In genomic region chr13:96434899-96435331, GRCm38 (mm10) we compare ENCODE assay signal across 13 mouse cellular contexts. TPM values are rescaled to one million over a fixed set of nuclear protein-coding genes. Genes with fewer than 3 reads are reported as not detected.
DNase-seq lines count a peak whose midpoint lies in the region; ATAC-seq and TF ChIP-seq lines count a peak whose summit lies in the region.
"Had no signal": no experiment of that assay in that cellular context is flagged by ENCODE, and none has a peak within 500 bp of the region (broad histone marks: within the 10 kb centered on the region; RNA-seq: fewer than 3 reads in every experiment).

No protein-coding gene starts in this region.

- TF ChIP-seq CTCF in kidney, postnatal 0 days (IDR thresholded peaks at IDR 0.05; ENCODE audit: low read depth), result no peak

- no peak for ATAC-seq in hindbrain, embryonic 11.5 days (ENCODE audit: low FRiP score)
- ATAC-seq in hindbrain, embryonic 12.5 days (ENCODE audit: low FRiP score), result no peak
- ATAC-seq in embryonic facial prominence, embryonic 12.5 days (ENCODE audit: insufficient number of reproducible peaks, insufficient read depth, low FRiP score, low TSS enrichment), result peak; percentile 71
- no peak for ATAC-seq in kidney, postnatal 0 days (replicated peaks; ENCODE audit: low FRiP score, low read depth)

- DNase-seq in hindbrain, embryonic 11.5 days (ENCODE audit: low spot score), result peak; percentile 27
- DNase-seq in 416B (ENCODE audit: low read depth), result peak; percentile 11
- peak; percentile 56 for DNase-seq in kidney, postnatal 0 days (ENCODE audit: low spot score)
- DNase-seq in right cerebral cortex, postnatal 36 days (ENCODE audit: low spot score in 2 of 2), result no peak
- DNase-seq in urinary bladder, postnatal 10 days (ENCODE audit: low spot score), result no peak
- DNase-seq in frontal cortex, postnatal 25 days (ENCODE audit: low spot score in 2 of 2), result no peak
- DNase-seq: adrenal gland, postnatal 25 days; spleen, adult 18-20 months had no signal

- 61% methylated on average over 5 of the region's 5 CpGs for WGBS in hindbrain, embryonic 11.5 days
- WGBS in hindbrain, embryonic 12.5 days, result 56% methylated on average over 5 of the region's 5 CpGs
- 39% methylated on average over 5 of the region's 5 CpGs for WGBS in embryonic facial prominence, embryonic 12.5 days
- 24% methylated on average over 5 of the region's 5 CpGs for WGBS in kidney, postnatal 0 days

- H3K9me3 ChIP-seq in hindbrain, embryonic 11.5 days (ENCODE audit: control insufficient read depth, low read length), result no peaks in the 10 kb centered on the region
- H3K9me3 ChIP-seq in hindbrain, embryonic 12.5 days (replicated peaks), result no peaks in the 10 kb centered on the region
- no peaks in the 10 kb centered on the region for H3K9me3 ChIP-seq in embryonic facial prominence, embryonic 12.5 days
- no peaks in the 10 kb centered on the region for H3K9me3 ChIP-seq in kidney, postnatal 0 days (replicated peaks; ENCODE audit: low read length)
- H3K9me3 ChIP-seq: hindbrain, embryonic 15.5 days; limb, embryonic 15.5 days had no signal

- no peak overlapping the region for H3K4me3 ChIP-seq in hindbrain, embryonic 11.5 days (ENCODE audit: low read depth, low read length)
- H3K4me3 ChIP-seq in hindbrain, embryonic 12.5 days, result no peak overlapping the region
- H3K4me3 ChIP-seq in embryonic facial prominence, embryonic 12.5 days, result no peak overlapping the region
- no peak overlapping the region for H3K4me3 ChIP-seq in kidney, postnatal 0 days (replicated peaks; ENCODE audit: low read depth, low read length)
- H3K4me3 ChIP-seq: erythroblast, embryonic 14.5 days; hindbrain, embryonic 15.5 days; limb, embryonic 15.5 days had no signal

- no peak overlapping the region for H3K9ac ChIP-seq in hindbrain, embryonic 11.5 days (ENCODE audit: low read depth, low read length)
- no peak overlapping the region for H3K9ac ChIP-seq in hindbrain, embryonic 12.5 days
- H3K9ac ChIP-seq in embryonic facial prominence, embryonic 12.5 days, result no peak overlapping the region
- no peak overlapping the region for H3K9ac ChIP-seq in kidney, postnatal 0 days (ENCODE audit: low read depth, low read length)
- H3K9ac ChIP-seq: hindbrain, embryonic 15.5 days; limb, embryonic 15.5 days had no signal

- H3K27me3 ChIP-seq in hindbrain, embryonic 11.5 days (ENCODE audit: control insufficient read depth, insufficient read depth, low read length), result no peaks in the 10 kb centered on the region
- H3K27me3 ChIP-seq in hindbrain, embryonic 12.5 days, result no peaks in the 10 kb centered on the region
- H3K27me3 ChIP-seq in embryonic facial prominence, embryonic 12.5 days, result no peaks in the 10 kb centered on the region
- no peaks in the 10 kb centered on the region for H3K27me3 ChIP-seq in kidney, postnatal 0 days (ENCODE audit: insufficient read depth, low read length)
- H3K27me3 ChIP-seq: hindbrain, embryonic 15.5 days; limb, embryonic 15.5 days had no signal

- H3K4me2 ChIP-seq in hindbrain, embryonic 11.5 days (replicated peaks; ENCODE audit: low read depth, low read length), result no peak overlapping the region
- H3K4me2 ChIP-seq in hindbrain, embryonic 12.5 days (replicated peaks), result no peak overlapping the region
- H3K4me2 ChIP-seq in embryonic facial prominence, embryonic 12.5 days (replicated peaks), result peak overlapping the region; percentile 19; the same call in 1 of the 2 replicates
- no peak overlapping the region for H3K4me2 ChIP-seq in kidney, postnatal 0 days (ENCODE audit: low read length)
- H3K4me2 ChIP-seq: limb, embryonic 15.5 days had no signal

- no peak overlapping the region for H3K27ac ChIP-seq in hindbrain, embryonic 11.5 days (ENCODE audit: low read depth, low read length)
- no peak overlapping the region for H3K27ac ChIP-seq in hindbrain, embryonic 12.5 days
- peak overlapping the region; percentile 63 for H3K27ac ChIP-seq in embryonic facial prominence, embryonic 12.5 days
- H3K27ac ChIP-seq in kidney, postnatal 0 days, result 0 out of 2 replicates have a peak overlapping the region, but pooled peaks have one; percentile 32
- H3K27ac ChIP-seq: hindbrain, embryonic 15.5 days; limb, embryonic 15.5 days had no signal

- no peaks in the 10 kb centered on the region for H3K36me3 ChIP-seq in hindbrain, embryonic 11.5 days (ENCODE audit: control insufficient read depth, insufficient read depth, low read length)
- no peaks in the 10 kb centered on the region for H3K36me3 ChIP-seq in hindbrain, embryonic 12.5 days
- H3K36me3 ChIP-seq in embryonic facial prominence, embryonic 12.5 days, result no peaks in the 10 kb centered on the region
- H3K36me3 ChIP-seq in kidney, postnatal 0 days (ENCODE audit: insufficient read depth, low read length), result no peaks in the 10 kb centered on the region
- H3K36me3 ChIP-seq: hindbrain, embryonic 15.5 days; limb, embryonic 15.5 days had no signal

- H3K4me1 ChIP-seq in hindbrain, embryonic 11.5 days (replicated peaks; ENCODE audit: control insufficient read depth, insufficient read depth, low read length), result no peaks in the 10 kb centered on the region
- H3K4me1 ChIP-seq in hindbrain, embryonic 12.5 days, result peaks cover 5% of the 10 kb centered on the region; the same call in 1 of the 2 replicates
- H3K4me1 ChIP-seq in embryonic facial prominence, embryonic 12.5 days, result peaks cover 18% of the 10 kb centered on the region
- peaks cover 21% of the 10 kb centered on the region; the same call in 1 of the 2 replicates for H3K4me1 ChIP-seq in kidney, postnatal 0 days (replicated peaks; ENCODE audit: insufficient read depth, low read length)
- H3K4me1 ChIP-seq: hindbrain, embryonic 15.5 days had no signal

RNA-seq across cellular contexts. Expression of gene Ankdd1b, which starts 36.1 kb away (rescaled TPM):
- not detected in 2 replicates for polyA plus RNA-seq in hindbrain, embryonic 11.5 days (2014; fragmentation: Nextera tagmentation; extraction: Ambion mirVana)
- polyA plus RNA-seq in hindbrain, embryonic 12.5 days (2016; fragmentation: Nextera tagmentation; extraction: Ambion mirVana), result 0.21 TPM in 1 of 2 replicates, not detected in the other
- polyA plus RNA-seq in embryonic facial prominence, embryonic 12.5 days (2016; fragmentation: Nextera tagmentation; extraction: Ambion mirVana), result 0.09 TPM in 1 of 2 replicates, not detected in the other
- 0.22 and 0.32 TPM in 2 replicates for polyA plus RNA-seq in kidney, postnatal 0 days (2015; fragmentation: Nextera tagmentation; extraction: Ambion mirVana)
- polyA plus RNA-seq: hindbrain, embryonic 15.5 days had no signal

RNA-seq across cellular contexts. Expression of gene Poc5, which starts 46.8 kb away (rescaled TPM):
- 29.3 and 33.6 TPM in 2 replicates for polyA plus RNA-seq in hindbrain, embryonic 11.5 days (2014; fragmentation: Nextera tagmentation; extraction: Ambion mirVana)
- 31.0 and 34.1 TPM in 2 replicates for polyA plus RNA-seq in hindbrain, embryonic 12.5 days (2016; fragmentation: Nextera tagmentation; extraction: Ambion mirVana)
- 19.1 and 19.7 TPM in 2 replicates for polyA plus RNA-seq in embryonic facial prominence, embryonic 12.5 days (2016; fragmentation: Nextera tagmentation; extraction: Ambion mirVana)
- 10.6 and 11.5 TPM in 2 replicates for polyA plus RNA-seq in kidney, postnatal 0 days (2015; fragmentation: Nextera tagmentation; extraction: Ambion mirVana)

RNA-seq across cellular contexts. Expression of gene Gm17622, which starts 55.6 kb away (rescaled TPM):
- not detected in 2 replicates for polyA plus RNA-seq in hindbrain, embryonic 11.5 days (2014; fragmentation: Nextera tagmentation; extraction: Ambion mirVana)
- polyA plus RNA-seq in hindbrain, embryonic 12.5 days (2016; fragmentation: Nextera tagmentation; extraction: Ambion mirVana), result not detected in 2 replicates
- not detected in 2 replicates for polyA plus RNA-seq in embryonic facial prominence, embryonic 12.5 days (2016; fragmentation: Nextera tagmentation; extraction: Ambion mirVana)
- polyA plus RNA-seq in kidney, postnatal 0 days (2015; fragmentation: Nextera tagmentation; extraction: Ambion mirVana), result not detected in 2 replicates
- polyA plus RNA-seq: erythroblast, embryonic 14.5 days; hindbrain, embryonic 15.5 days; limb, embryonic 15.5 days had no signal

Comparison
In these comparisons a context has a peak if more than half of its experiments do, and no peak if none do; other contexts are left out.
1. DNase-seq: peak in hindbrain, embryonic 11.5 days (single experiment), 416B (single experiment) and kidney, postnatal 0 days (single experiment); none in right cerebral cortex, postnatal 36 days (0 of 2), urinary bladder, postnatal 10 days (single experiment) and frontal cortex, postnatal 25 days (0 of 2).
2. H3K27ac ChIP-seq: peak in embryonic facial prominence, embryonic 12.5 days (single experiment) and kidney, postnatal 0 days (single experiment); none in hindbrain, embryonic 11.5 days (single experiment) and hindbrain, embryonic 12.5 days (single experiment).